Mouse (Mus musculus) adrenal gland, postnatal 36 days (tissue): Measurements from ENCODE around the gene Mpo. TPM values are rescaled to one million over a fixed set of nuclear protein-coding genes. Genes with fewer than 3 reads are reported as not detected.
A peak's percentile ranks its signal among the peaks of the same experiment; 100 is the strongest.

Experiments
- DNase-seq, 2 experiments: peaks; one replicate each; pipeline ENCODE4 v3.0.0; 2021; ENCODE audit warnings: mixed read lengths in 1 of 2
- total RNA-seq, 2 experiments: library from RNA; stranded (reverse); gene quantifications; 2 replicates each; pipeline ENCODE4 v1.2.3; 2021

Mpo gene
- total RNA-seq, 2 experiments from 2014 or later, result 0.40 TPM; not detected in 1

GRCm38 (mm10) chr11:87758161-87758911, 35.0 kb upstream of the Mpo start:
- DNase-seq, result no peak

GRCm38 (mm10) chr11:87758957-87759608, 34.3 kb upstream of the Mpo start:
- DNase-seq, result no peak

- DNase-seq, result peak in 1 of 2 experiments; percentile 43
Measured at GRCm38 (mm10) chr11:87759609-87760005, 33.8 kb upstream of the Mpo start.

GRCm38 (mm10) chr11:87760301-87761081, 32.9 kb upstream of the Mpo start, which contains the start of gene Tspoap1:
Tspoap1 (plus strand) TSS chr11:87760541.
- DNase-seq, result no peak

- DNase-seq, result no peak
Measured at GRCm38 (mm10) chr11:87761181-87761721, 32.1 kb upstream of the Mpo start.

- DNase-seq, result no peak
Measured at GRCm38 (mm10) chr11:87761806-87762701, 31.3 kb upstream of the Mpo start.

GRCm38 (mm10) chr11:87762702-87763385, 30.5 kb upstream of the Mpo start:
- no peak for DNase-seq

GRCm38 (mm10) chr11:87763511-87763987, 29.8 kb upstream of the Mpo start:
- DNase-seq, result peak; percentile 51 to 56

- peak; percentile 59 to 77 for DNase-seq
Measured at GRCm38 (mm10) chr11:87763988-87764876, 29.1 kb upstream of the Mpo start.

- no peak for DNase-seq
Measured at GRCm38 (mm10) chr11:87768745-87769144, 24.6 kb upstream of the Mpo start.

- DNase-seq, result peak; percentile 78 to 89
Measured at GRCm38 (mm10) chr11:87770989-87771388, 22.4 kb upstream of the Mpo start.

DNA sequence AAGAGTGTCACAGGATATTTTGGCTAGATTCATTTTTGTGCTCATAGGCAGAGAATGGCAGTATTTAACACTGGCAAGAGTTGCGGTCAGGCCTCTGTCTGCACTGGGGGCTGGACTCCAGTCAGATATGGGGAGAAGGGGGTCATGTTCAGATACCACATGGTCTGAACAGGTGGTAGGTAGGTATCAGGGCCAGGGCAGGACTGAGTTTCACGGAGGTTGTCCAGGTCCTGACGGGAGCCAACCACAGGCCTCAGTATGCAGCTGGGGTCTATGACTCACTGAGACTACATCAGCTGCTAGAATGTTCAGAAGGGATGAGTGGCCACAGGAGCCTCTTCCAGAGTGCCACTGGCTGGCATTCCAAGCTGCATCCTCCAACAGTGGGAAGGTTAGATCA, 21.0 kb upstream of the Mpo start:
- DNase-seq, result no peak

DNA sequence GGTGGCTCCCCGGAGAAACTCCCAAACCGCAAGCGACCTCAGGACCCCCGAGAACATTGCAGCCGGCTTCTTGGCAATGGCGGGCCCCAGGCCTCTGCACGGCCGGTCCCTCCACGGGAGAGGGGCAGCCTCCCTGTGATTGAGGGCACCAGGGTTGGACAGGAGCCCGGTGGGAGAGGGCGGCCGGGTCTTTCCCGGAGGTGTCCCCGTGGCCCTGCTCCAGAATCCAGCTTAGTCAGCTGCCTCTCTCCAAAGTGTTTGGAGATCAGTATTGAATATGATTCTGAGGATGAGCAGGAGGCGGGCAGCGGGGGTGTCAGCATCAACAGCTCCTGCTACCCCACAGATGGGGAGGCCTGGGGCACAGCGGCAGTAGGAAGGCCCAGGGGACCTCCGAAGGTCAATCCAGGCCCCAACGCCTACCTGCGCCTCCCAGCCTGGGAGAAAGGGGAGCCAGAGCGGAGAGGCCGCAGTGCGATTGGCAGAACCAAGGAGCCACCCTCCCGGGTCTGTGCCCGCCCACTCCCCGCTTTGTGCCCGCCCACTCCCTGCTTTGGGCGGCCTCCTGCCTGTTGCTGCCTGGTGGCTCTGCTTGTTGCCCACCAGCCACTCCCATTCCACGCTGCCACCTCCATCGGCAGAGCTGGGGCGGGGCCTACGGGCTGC, 15.1 kb upstream of the Mpo start:
- peak; percentile 74 to 76 for DNase-seq

DNA sequence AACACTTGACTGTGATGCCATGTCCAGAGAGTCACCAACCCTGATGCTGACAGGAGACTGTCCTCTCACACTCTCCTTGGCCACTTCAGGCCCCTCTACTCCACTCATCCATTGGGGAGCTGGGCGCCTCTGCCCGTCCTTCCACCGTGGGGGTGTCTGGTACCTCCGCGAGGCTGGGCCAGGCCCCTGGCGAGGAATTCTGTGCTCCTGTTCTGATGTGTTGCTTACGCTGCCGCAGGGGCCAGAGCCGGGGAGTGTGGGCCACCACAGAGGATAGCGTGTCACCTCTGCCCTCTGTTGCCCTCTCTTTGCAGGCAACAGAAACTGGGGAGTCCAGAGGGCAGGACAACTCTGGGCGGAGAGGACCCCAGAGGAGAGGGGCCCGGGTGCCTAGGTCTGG, 14.5 kb upstream of the Mpo start:
- no peak for DNase-seq

- peak; percentile 26 to 37 for DNase-seq
Measured at GRCm38 (mm10) chr11:87779392-87779791, 14.0 kb upstream of the Mpo start.

DNA sequence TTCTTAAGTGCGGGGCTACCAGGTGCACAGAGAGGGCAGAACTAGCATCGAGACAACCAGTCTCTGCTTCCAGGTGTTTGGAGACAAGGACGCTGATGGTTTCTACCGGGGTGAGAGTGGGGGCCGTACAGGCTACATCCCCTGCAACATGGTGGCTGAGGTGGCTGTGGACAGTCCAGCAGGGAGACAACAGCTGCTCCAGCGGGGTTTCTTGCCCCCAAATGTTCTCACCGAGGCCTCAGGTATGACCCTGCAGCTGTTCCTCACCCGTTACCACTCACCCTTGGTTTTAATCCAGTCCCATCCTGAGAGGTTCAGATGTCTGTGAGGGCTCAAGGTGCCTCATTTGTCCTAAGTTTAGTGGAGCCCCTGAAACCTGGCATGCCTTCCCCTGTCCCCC, 13.3 kb upstream of the Mpo start:
- DNase-seq, result no peak

GRCm38 (mm10) chr11:87790088-87790487, 3.3 kb upstream of the Mpo start:
- no peak for DNase-seq

DNA sequence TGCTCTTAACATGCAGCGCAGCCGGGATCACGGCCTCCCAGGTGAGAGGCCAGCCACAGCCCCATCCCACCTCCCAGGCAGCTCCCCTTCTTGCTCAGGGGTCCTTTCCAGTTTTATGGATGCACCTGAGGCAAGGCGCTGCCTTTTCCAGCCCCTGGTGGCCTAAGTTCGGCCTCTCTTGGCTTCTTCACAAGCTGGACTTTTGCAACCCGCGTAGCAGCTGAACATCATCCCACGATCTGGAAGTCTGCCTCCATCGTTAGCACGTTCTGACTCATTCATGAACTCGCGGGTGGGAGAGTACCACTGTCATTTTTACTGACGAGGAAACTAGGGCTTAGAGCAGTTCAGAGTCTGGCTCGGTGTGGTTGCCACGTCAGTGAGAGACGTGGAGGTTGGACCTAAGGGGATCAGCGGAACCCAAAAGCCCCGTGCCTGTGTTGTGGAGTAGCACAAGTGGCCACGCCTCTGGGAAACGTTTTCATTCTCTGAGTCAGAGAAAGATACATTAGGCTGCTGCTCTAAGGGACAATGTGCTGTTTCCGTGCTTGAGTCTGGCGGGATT, 8.4 kb downstream of the Mpo start:
- no peak for DNase-seq

DNA sequence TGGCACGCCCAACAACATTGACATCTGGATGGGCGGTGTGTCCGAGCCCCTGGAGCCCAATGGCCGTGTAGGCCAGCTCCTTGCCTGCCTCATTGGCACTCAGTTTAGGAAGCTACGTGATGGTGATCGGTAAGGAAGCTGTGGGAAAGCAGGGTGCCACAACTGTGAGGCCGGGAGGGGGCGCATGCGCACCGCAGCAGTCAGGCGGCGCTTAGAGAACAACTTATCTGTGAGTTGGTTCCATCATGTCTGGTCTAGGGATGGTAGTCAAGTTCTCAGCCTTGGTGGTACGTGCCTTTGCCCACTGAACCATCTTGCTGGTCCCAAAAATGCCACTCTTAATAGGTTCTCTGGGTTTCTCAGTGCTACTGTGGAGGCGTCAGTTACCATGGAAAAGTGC, 9.2 kb downstream of the Mpo start:
- peak; percentile 19 to 39 for DNase-seq
